Mouse (Mus musculus): ENCODE results near the gene Olfr172. TPM values are rescaled to one million over a fixed set of nuclear protein-coding genes. Genes with fewer than 3 reads are reported as not detected.

The Olfr172 gene
- not detected in 2 replicates for polyA plus RNA-seq (2016; fragmentation: Nextera tagmentation; extraction: Ambion mirVana)

- no peak for ATAC-seq
- Histone ChIP-seq H3K36me3 (no peaks in the 10 kb centered on the region), H3K4me1 (no peaks in the 10 kb centered on the region), H3K27me3 (replicated peaks) (no peaks in the 10 kb centered on the region), H3K27ac (no peak within 1 kb of the TSS), H3K4me3 (no peak within 1 kb of the TSS), H3K4me2 (no peak within 1 kb of the TSS), H3K9me3 (replicated peaks) (no peaks in the 10 kb centered on the region), H3K9ac (no peak within 1 kb of the TSS)
- WGBS (ENCODE audit: insufficient replicate concordance): 61% methylated on average over 1 of the region's 1 CpGs
These were observed at the start of gene Olfr172 for GRCm38 (mm10) chr16:58763076-58763475. TSS of gene Olfr172 (minus strand) at chr16:58763176.

DNA sequence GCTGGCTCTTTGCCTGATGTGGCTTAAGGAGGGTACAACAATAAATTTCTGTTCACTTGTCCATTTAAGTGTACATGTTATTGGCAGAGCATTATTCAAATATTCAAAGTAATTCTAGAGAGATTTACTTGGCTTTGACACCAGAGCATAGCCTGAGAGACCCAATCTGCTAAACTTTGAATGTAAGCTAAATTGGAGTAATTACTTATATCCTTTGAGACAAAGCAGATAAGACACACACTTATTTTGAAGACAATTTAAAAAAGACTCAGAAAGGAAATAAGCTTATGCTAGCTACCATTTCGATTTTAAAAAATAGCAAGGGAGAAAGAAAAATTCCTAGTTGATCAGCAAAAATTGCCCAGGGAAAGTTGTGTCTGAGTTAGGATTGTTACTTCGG is 37.2 kb upstream of the Olfr172 start, which contains the start of gene Olfr173:
Olfr173 (minus strand) TSS at position 101 of the 400 bp plus-strand sequence.
- WGBS (ENCODE audit: insufficient replicate concordance): 50% methylated on average over 2 of the region's 2 CpGs
- no peak within 1 kb of the TSS for H3K9ac ChIP-seq
- no peaks in the 10 kb centered on the region for H3K36me3 ChIP-seq
- H3K4me2 ChIP-seq: no peak within 1 kb of the TSS
- no peak within 1 kb of the TSS for H3K27ac ChIP-seq
- no peaks in the 10 kb centered on the region for H3K27me3 ChIP-seq (replicated peaks)
- no peak within 1 kb of the TSS for H3K4me3 ChIP-seq
- ATAC-seq: no peak
- H3K9me3 ChIP-seq (replicated peaks): no peaks in the 10 kb centered on the region
- no peaks in the 10 kb centered on the region for H3K4me1 ChIP-seq

- Histone ChIP-seq H3K27me3 (replicated peaks) (no peaks in the 10 kb centered on the region), H3K9me3 (replicated peaks) (no peaks in the 10 kb centered on the region), H3K36me3 (no peaks in the 10 kb centered on the region), H3K9ac (no peak overlapping the region), H3K4me1 (no peaks in the 10 kb centered on the region), H3K4me3 (no peak overlapping the region), H3K27ac (no peak overlapping the region), H3K4me2 (no peak overlapping the region)
- ATAC-seq: no peak
These were observed 6.8 kb downstream of the Olfr172 start for GRCm38 (mm10) chr16:58756191-58756590.

GRCm38 (mm10) chr16:58751314-58751713 is 11.7 kb downstream of the Olfr172 start:
- H3K4me3 ChIP-seq: no peak overlapping the region
- peaks cover 9% of the 10 kb centered on the region; the same call in 1 of the 2 replicates for H3K4me1 ChIP-seq
- ATAC-seq: no peak
- H3K9me3 ChIP-seq (replicated peaks): no peaks in the 10 kb centered on the region
- H3K9ac ChIP-seq: no peak overlapping the region
- H3K27ac ChIP-seq: no peak overlapping the region
- H3K4me2 ChIP-seq: no peak overlapping the region
- no peaks in the 10 kb centered on the region for H3K27me3 ChIP-seq (replicated peaks)
- WGBS (ENCODE audit: insufficient replicate concordance): 35% methylated on average over 1 of the region's 1 CpGs
- H3K36me3 ChIP-seq: no peaks in the 10 kb centered on the region

DNA sequence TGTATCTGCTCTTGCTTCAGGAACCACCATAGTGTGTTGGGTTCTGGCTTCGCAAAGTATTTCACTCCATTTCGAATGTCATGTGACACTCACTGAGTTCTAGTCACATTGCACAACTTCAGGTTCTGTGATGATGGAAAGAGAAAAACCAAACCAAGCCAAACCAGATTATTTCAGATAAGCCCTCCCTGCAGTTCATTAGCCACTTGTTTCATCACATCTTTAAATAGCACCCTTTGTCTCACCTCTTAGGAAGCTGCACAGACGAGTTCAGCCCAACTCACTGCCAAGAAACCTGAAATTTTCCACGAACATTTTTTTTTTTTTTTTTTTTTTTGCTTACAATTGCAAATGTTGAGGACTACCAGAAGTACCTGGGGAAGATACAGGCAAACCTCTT is 16.3 kb downstream of the Olfr172 start:
- Histone ChIP-seq H3K4me3 (no peak overlapping the region), H3K4me1 (peaks cover 9% of the 10 kb centered on the region; the same call in 1 of the 2 replicates), H3K36me3 (no peaks in the 10 kb centered on the region), H3K9ac (no peak overlapping the region), H3K27ac (no peak overlapping the region), H3K27me3 (replicated peaks) (no peaks in the 10 kb centered on the region), H3K9me3 (replicated peaks) (no peaks in the 10 kb centered on the region), H3K4me2 (no peak overlapping the region)
- 57% methylated on average over 4 of the region's 4 CpGs for WGBS (ENCODE audit: insufficient replicate concordance)
- ATAC-seq: no peak

- no peaks in the 10 kb centered on the region for H3K36me3 ChIP-seq
- no peak overlapping the region for H3K9ac ChIP-seq
- H3K4me1 ChIP-seq: peaks cover 10% of the 10 kb centered on the region
- no peak for ATAC-seq
- WGBS (ENCODE audit: insufficient replicate concordance): 76% methylated on average over 5 of the region's 5 CpGs
- no peak overlapping the region for H3K4me3 ChIP-seq
- H3K27me3 ChIP-seq (replicated peaks): no peaks in the 10 kb centered on the region
- H3K9me3 ChIP-seq (replicated peaks): no peaks in the 10 kb centered on the region
- no peak overlapping the region for H3K4me2 ChIP-seq
- H3K27ac ChIP-seq: no peak overlapping the region
These were observed 22.2 kb downstream of the Olfr172 start for GRCm38 (mm10) chr16:58740751-58741150.

- H3K27ac ChIP-seq: no peak overlapping the region
- peaks cover 10% of the 10 kb centered on the region for H3K4me1 ChIP-seq
- no peak overlapping the region for H3K9ac ChIP-seq
- WGBS (ENCODE audit: insufficient replicate concordance): 57% methylated on average over 1 of the region's 1 CpGs
- ATAC-seq: peak; percentile 72; the same call in 1 of the 2 replicates
- H3K9me3 ChIP-seq (replicated peaks): no peaks in the 10 kb centered on the region
- H3K4me3 ChIP-seq: no peak overlapping the region
- H3K4me2 ChIP-seq: no peak overlapping the region
- no peaks in the 10 kb centered on the region for H3K27me3 ChIP-seq (replicated peaks)
- H3K36me3 ChIP-seq: peaks cover 6% of the 10 kb centered on the region
These were observed 24.2 kb downstream of the Olfr172 start for GRCm38 (mm10) chr16:58738800-58739199.

- Histone ChIP-seq H3K9me3 (replicated peaks) (no peaks in the 10 kb centered on the region), H3K4me1 (peaks cover 10% of the 10 kb centered on the region), H3K4me2 (no peak overlapping the region), H3K4me3 (no peak overlapping the region), H3K27ac (no peak overlapping the region), H3K9ac (no peak overlapping the region), H3K36me3 (peaks cover 12% of the 10 kb centered on the region), H3K27me3 (replicated peaks) (no peaks in the 10 kb centered on the region)
- ATAC-seq: no peak
- 73% methylated on average over 4 of the region's 4 CpGs for WGBS (ENCODE audit: insufficient replicate concordance)
These were observed 24.8 kb downstream of the Olfr172 start for GRCm38 (mm10) chr16:58738205-58738604.

GRCm38 (mm10) chr16:58728176-58728671 is 34.8 kb downstream of the Olfr172 start:
- peaks cover 7% of the 10 kb centered on the region for H3K4me1 ChIP-seq
- under 1% methylated on average over 31 of the region's 31 CpGs for WGBS (ENCODE audit: insufficient replicate concordance)
- H3K36me3 ChIP-seq: peaks cover 36% of the 10 kb centered on the region
- peak overlapping the region; percentile 82 for H3K27ac ChIP-seq
- peak overlapping the region; percentile 82 for H3K9ac ChIP-seq
- H3K4me2 ChIP-seq: peak overlapping the region; percentile 88
- no peaks in the 10 kb centered on the region for H3K27me3 ChIP-seq (replicated peaks)
- peak; percentile 92 for ATAC-seq
- peak overlapping the region; percentile 84 for H3K4me3 ChIP-seq
- H3K9me3 ChIP-seq (replicated peaks): no peaks in the 10 kb centered on the region

DNA sequence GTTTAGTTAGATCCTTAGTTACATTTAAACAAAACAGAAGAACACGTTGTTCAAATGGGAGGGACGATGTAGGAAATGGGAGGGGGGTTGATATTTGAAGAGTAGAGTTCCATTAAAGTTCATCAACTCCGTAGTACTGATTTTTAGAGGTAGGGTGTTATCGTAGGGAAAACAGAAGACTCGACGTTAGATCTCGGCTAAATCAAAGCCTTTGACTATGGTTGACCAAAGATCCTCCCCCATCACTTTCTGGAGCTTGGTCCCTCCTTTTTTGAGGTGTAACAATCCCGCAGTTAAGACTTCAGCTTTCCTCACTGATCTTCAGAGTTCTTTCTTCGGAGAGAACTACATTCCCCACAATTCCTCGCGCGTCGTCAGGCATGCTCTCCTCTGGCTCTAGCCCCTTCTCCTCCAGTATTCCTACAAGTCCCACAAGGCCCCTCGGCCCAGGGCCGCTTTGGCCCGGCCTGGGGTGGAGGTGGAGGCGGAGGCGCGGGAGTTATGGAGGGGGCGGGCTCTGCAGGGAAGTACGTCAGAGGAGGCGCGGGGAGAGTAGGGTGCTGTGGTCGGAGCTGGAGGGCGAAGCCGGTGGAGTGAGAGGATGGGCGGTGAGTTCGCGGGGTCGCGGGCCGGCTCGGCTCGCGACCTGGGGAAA is 35.4 kb downstream of the Olfr172 start, which contains the start of gene Cldnd1:
Cldnd1 (plus strand) TSS at position 434 of the 655 bp plus-strand sequence.
- Histone ChIP-seq H3K9ac (peak within 1 kb of the TSS; percentile 82), H3K9me3 (replicated peaks) (no peaks in the 10 kb centered on the region), H3K4me1 (peaks cover 7% of the 10 kb centered on the region), H3K27me3 (replicated peaks) (no peaks in the 10 kb centered on the region), H3K27ac (peak within 1 kb of the TSS; percentile 82), H3K36me3 (peaks cover 30% of the 10 kb centered on the region), H3K4me3 (peak within 1 kb of the TSS; percentile 84), H3K4me2 (peak within 1 kb of the TSS; percentile 88)
- 4% methylated on average over 32 of the region's 35 CpGs for WGBS (ENCODE audit: insufficient replicate concordance)
- ATAC-seq: peak; percentile 100

DNA sequence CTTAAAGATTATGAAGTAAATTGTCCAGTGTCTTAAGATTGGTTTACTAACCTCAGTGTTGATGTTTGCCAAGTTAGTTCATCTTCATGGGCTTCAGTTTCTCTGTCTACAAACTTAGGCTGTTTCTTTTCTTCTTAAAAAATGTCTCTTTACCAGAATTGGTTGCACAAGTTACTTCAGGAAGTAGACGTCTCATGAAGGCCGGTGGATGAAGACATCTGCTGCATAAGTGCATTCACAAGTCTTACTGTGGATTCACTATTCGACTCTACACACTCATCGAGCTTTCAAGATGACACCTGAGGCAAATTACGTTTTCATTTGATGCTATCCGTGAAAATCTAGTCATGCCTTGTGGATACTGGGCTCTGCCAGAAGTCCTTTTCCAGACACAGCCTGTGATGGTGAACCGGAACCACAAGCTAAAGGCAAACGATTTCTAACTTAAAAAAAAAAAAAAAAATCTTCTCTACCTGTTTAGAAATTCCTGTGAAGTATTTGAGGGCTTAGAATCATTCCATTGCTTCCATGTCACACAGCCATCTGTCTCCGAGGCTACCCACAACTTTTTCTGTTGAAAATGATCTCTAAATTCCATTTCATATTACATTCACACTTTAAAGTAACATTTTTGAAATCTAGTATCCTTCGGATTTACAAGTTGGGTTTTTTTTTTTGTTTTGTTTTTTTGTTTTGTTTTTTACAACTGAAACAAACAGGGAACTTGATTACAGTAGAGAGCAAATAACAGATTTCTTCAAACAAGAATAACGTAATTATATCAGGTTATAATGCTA is 36.1 kb downstream of the Olfr172 start:
- no peaks in the 10 kb centered on the region for H3K27me3 ChIP-seq (replicated peaks)
- ATAC-seq: no peak

GRCm38 (mm10) chr16:58722292-58722691 is 40.7 kb downstream of the Olfr172 start:
- no peaks in the 10 kb centered on the region for H3K4me1 ChIP-seq
- no peak overlapping the region for H3K27ac ChIP-seq
- no peaks in the 10 kb centered on the region for H3K9me3 ChIP-seq (replicated peaks)
- no peaks in the 10 kb centered on the region for H3K27me3 ChIP-seq (replicated peaks)
- no peak overlapping the region for H3K4me2 ChIP-seq
- WGBS (ENCODE audit: insufficient replicate concordance): 36% methylated on average over 2 of the region's 2 CpGs
- no peak for ATAC-seq
- H3K4me3 ChIP-seq: no peak overlapping the region
- H3K36me3 ChIP-seq: no peaks in the 10 kb centered on the region
- H3K9ac ChIP-seq: no peak overlapping the region

More for the DNA sequence above, 36.1 kb downstream of the Olfr172 start:
- H3K4me1 ChIP-seq: peaks cover 7% of the 10 kb centered on the region
- H3K36me3 ChIP-seq: peaks cover 23% of the 10 kb centered on the region
- H3K27ac ChIP-seq: no peak overlapping the region
- H3K9me3 ChIP-seq (replicated peaks): no peaks in the 10 kb centered on the region
- H3K4me2 ChIP-seq: peak overlapping the region; percentile 88
- H3K4me3 ChIP-seq: peak overlapping the region; percentile 84; the same call in 1 of the 2 replicates
- WGBS (ENCODE audit: insufficient replicate concordance): 65% methylated on average over 11 of the region's 11 CpGs
- H3K9ac ChIP-seq: no peak overlapping the region

Data from liver, embryonic 12.5 days (tissue).